Mouse (Mus musculus): ENCODE measurements around the gene Lrrc75b. TPM values are rescaled to one million over a fixed set of nuclear protein-coding genes. Genes with fewer than 3 reads are reported as not detected.

Lrrc75b gene
- polyA plus RNA-seq, 1 experiment from 2014 or later, result 0.07 TPM

DNA sequence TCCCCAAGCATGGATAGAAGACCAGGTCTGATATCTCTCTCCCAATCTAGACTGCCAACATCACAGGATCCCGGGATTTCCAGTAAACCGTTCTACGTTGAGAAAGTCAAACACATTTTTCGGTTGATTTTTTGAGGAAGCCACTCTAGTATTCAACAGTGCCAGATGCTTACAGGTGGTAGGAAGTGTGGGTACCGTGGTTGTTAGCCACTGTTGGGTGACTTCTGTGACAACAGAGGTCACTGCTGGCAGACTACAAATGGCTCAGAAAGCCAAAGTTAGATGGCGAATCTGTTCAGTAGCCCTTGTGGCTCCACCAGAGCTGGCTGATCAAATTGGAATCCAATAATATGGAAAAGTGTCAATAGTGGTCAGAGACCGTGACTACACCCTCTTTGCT, 56.4 kb downstream of the Lrrc75b start:
- no peak overlapping the region for H3K4me3 ChIP-seq (replicated peaks)
- no peaks in the 10 kb centered on the region for H3K27me3 ChIP-seq
- no peaks in the 10 kb centered on the region; the same call in 1 of the 2 replicates for H3K9me3 ChIP-seq (replicated peaks)
- H3K4me1 ChIP-seq (replicated peaks), result peaks cover 28% of the 10 kb centered on the region
- H3K27ac ChIP-seq, result no peak overlapping the region
- DNase-seq (no peak), ATAC-seq (ENCODE audit: low read depth) (no peak)
- 81% methylated on average over 7 of the region's 7 CpGs for WGBS (ENCODE audit: insufficient replicate concordance)
- H3K36me3 ChIP-seq, result peaks cover 57% of the 10 kb centered on the region
- no peak overlapping the region for H3K4me2 ChIP-seq
- H3K9ac ChIP-seq, result no peak overlapping the region

DNA sequence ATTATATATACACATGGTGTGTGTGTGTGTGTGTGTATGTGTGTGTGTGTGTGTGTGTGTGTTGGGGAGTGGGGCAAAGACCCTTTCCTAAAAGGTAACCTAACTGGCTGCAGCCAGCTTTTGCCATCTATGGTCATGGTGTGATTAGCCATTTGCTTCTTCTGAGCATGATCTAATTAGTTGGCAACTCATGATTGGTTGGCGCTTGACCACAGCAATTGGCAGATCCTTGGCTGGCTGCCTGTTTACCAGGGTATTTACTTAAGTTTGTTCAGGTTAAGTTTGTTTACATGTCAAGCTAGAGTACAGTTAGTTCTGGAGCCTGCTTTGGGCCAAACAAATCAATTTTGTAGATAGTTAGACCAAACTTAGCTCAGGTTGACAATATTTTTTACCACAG, 58.5 kb downstream of the Lrrc75b start:
- no peak overlapping the region for H3K9ac ChIP-seq
- WGBS (ENCODE audit: insufficient replicate concordance), result 69% methylated on average over 1 of the region's 1 CpGs
- peaks cover 28% of the 10 kb centered on the region for H3K4me1 ChIP-seq (replicated peaks)
- H3K4me2 ChIP-seq, result no peak overlapping the region
- DNase-seq (no peak), ATAC-seq (ENCODE audit: low read depth) (no peak)
- H3K4me3 ChIP-seq (replicated peaks), result no peak overlapping the region
- no peaks in the 10 kb centered on the region; the same call in 1 of the 2 replicates for H3K9me3 ChIP-seq (replicated peaks)
- no peaks in the 10 kb centered on the region for H3K27me3 ChIP-seq
- peaks cover 37% of the 10 kb centered on the region for H3K36me3 ChIP-seq
- H3K27ac ChIP-seq, result no peak overlapping the region

DNA sequence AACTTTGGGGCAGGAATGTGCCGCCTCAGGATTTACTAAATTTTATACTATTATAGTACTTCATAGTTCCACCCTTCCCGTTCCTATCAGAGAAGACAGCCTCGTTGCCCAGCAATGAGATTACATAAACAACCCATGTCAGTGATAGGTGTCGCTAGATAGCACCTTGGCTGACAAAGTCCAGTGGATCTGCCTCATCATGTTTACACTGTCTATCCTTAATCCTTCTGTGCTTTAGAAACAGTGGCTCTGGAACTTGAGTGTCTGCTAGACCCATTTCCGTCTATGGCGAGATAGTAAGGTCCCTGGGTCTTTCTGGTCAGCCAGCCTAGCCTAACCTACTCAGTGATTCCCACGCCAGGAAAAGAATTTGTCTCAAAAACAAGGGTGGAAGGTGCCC, 59.8 kb downstream of the Lrrc75b start:
- Histone ChIP-seq H3K36me3 (peaks cover 30% of the 10 kb centered on the region), H3K4me1 (replicated peaks) (peaks cover 24% of the 10 kb centered on the region), H3K9ac (peak overlapping the region; percentile 37; the same call in 1 of the 2 replicates), H3K9me3 (replicated peaks) (no peaks in the 10 kb centered on the region; the same call in 1 of the 2 replicates), H3K4me2 (peak overlapping the region; percentile 48), H3K27ac (peak overlapping the region; percentile 47; the same call in 1 of the 2 replicates), H3K4me3 (replicated peaks) (0 out of 2 replicates have a peak overlapping the region, but pooled peaks have one; percentile 10), H3K27me3 (no peaks in the 10 kb centered on the region)
- WGBS (ENCODE audit: insufficient replicate concordance), result 42% methylated on average over 7 of the region's 7 CpGs
- DNase-seq, result peak; percentile 31
- peak; percentile 81 for ATAC-seq (ENCODE audit: low read depth)

Other genes with a start within 250 kb of the Lrrc75b start
- gene Adora2a, start 243.5 kb downstream of the Lrrc75b start, polyA plus RNA-seq (2015; fragmentation: Nextera tagmentation; extraction: Ambion mirVana), result 1.5 and 1.7 TPM in 2 replicates
- 12.0 and 14.2 TPM in 2 replicates for gene Upb1, start 159.2 kb downstream of the Lrrc75b start, polyA plus RNA-seq (2015; fragmentation: Nextera tagmentation; extraction: Ambion mirVana)
- gene Snrpd3, start 42.8 kb downstream of the Lrrc75b start, polyA plus RNA-seq (2015; fragmentation: Nextera tagmentation; extraction: Ambion mirVana), result 109 and 141 TPM in 2 replicates
- 48.7 and 50.4 TPM in 2 replicates for gene Gucd1, start 42.4 kb downstream of the Lrrc75b start, polyA plus RNA-seq (2015; fragmentation: Nextera tagmentation; extraction: Ambion mirVana)
- gene Ggt1, start 1.3 kb upstream of the Lrrc75b start, polyA plus RNA-seq (2015; fragmentation: Nextera tagmentation; extraction: Ambion mirVana), result 4.7 and 5.4 TPM in 2 replicates
- 0.52 and 0.59 TPM in 2 replicates for gene Ggt5, start 29.0 kb upstream of the Lrrc75b start, polyA plus RNA-seq (2015; fragmentation: Nextera tagmentation; extraction: Ambion mirVana)
- gene Susd2, start 83.7 kb upstream of the Lrrc75b start, polyA plus RNA-seq (2015; fragmentation: Nextera tagmentation; extraction: Ambion mirVana), result 1.0 and 1.4 TPM in 2 replicates
- gene Cabin1, start 204.0 kb upstream of the Lrrc75b start, polyA plus RNA-seq (2015; fragmentation: Nextera tagmentation; extraction: Ambion mirVana), result 15.4 and 16.6 TPM in 2 replicates
- gene Ddt, start 213.1 kb upstream of the Lrrc75b start, polyA plus RNA-seq (2015; fragmentation: Nextera tagmentation; extraction: Ambion mirVana), result 180 and 186 TPM in 2 replicates
- gene Gm20441, start 220.6 kb upstream of the Lrrc75b start, polyA plus RNA-seq (2015; fragmentation: Nextera tagmentation; extraction: Ambion mirVana), result not detected in 2 replicates
- 8.0 and 10.3 TPM in 2 replicates for gene Gstt3, start 221.1 kb upstream of the Lrrc75b start, polyA plus RNA-seq (2015; fragmentation: Nextera tagmentation; extraction: Ambion mirVana)
- 49.2 and 50.2 TPM in 2 replicates for gene Gstt1, start 238.3 kb upstream of the Lrrc75b start, polyA plus RNA-seq (2015; fragmentation: Nextera tagmentation; extraction: Ambion mirVana)

Measured in liver, embryonic 13.5 days (tissue).